Mouse (Mus musculus): ENCODE data around the gene Ly6g6f. TPM values are rescaled to one million over a fixed set of nuclear protein-coding genes. Genes with fewer than 3 reads are reported as not detected.
A peak's percentile ranks its signal among the peaks of the same experiment; 100 is the strongest.

Gene Ly6g6f
- polyA plus RNA-seq, 1 experiment, result 9.7 TPM

- no peak for DNase-seq (ENCODE audit: low read depth in 1 of 2, low spot score in 2 of 2)
- no peaks in the 10 kb centered on the region; the same call in 1 of the 2 replicates for H3K4me1 ChIP-seq (ENCODE audit: control insufficient read depth, insufficient read depth, insufficient read length)
These were observed 5.6 kb downstream of the Ly6g6f start for GRCm38 (mm10) chr17:35079778-35080177.

GRCm38 (mm10) chr17:35077786-35078233 lies 7.6 kb downstream of the Ly6g6f start, which contains the start of gene Ly6g6d:
Ly6g6d (minus strand) TSS chr17:35078065.
- 4% methylated on average over 14 of the region's 14 CpGs for WGBS
- DNase-seq (ENCODE audit: low read depth in 1 of 2, low spot score in 2 of 2), result peak in 1 of 2 experiments; percentile 19

More at GRCm38 (mm10) chr17:35079778-35080177, 5.6 kb downstream of the Ly6g6f start:
- Histone ChIP-seq H3K27ac (ENCODE audit: insufficient read depth, low read length) (no peak overlapping the region), H3K36me3 (ENCODE audit: control insufficient read depth, insufficient read depth, low read length) (no peaks in the 10 kb centered on the region), H3K27me3 (ENCODE audit: control insufficient read depth, insufficient read depth, low read length) (no peaks in the 10 kb centered on the region), H3K4me3 (ENCODE audit: extremely low read depth, insufficient read depth, insufficient read length) (no peak overlapping the region)
- TF ChIP-seq POLR2A (IDR thresholded peaks at IDR 0.05; ENCODE audit: low read depth, low read length) (no peak), CTCF (IDR thresholded peaks at IDR 0.05; ENCODE audit: extremely low read depth, insufficient read depth, insufficient read length, insufficient replicate concordance) (no peak)
- 67% methylated on average over 9 of the region's 9 CpGs for WGBS

GRCm38 (mm10) chr17:35077285-35077684 lies 8.1 kb downstream of the Ly6g6f start:
- Histone ChIP-seq H3K4me3 (ENCODE audit: extremely low read depth, insufficient read depth, insufficient read length) (no peak overlapping the region; the same call in 1 of the 2 replicates), H3K4me1 (ENCODE audit: control insufficient read depth, insufficient read depth, insufficient read length) (no peaks in the 10 kb centered on the region; the same call in 1 of the 2 replicates), H3K27ac (ENCODE audit: insufficient read depth, low read length) (no peak overlapping the region), H3K27me3 (ENCODE audit: control insufficient read depth, insufficient read depth, low read length) (no peaks in the 10 kb centered on the region), H3K36me3 (ENCODE audit: control insufficient read depth, insufficient read depth, low read length) (no peaks in the 10 kb centered on the region)
- TF ChIP-seq POLR2A (IDR thresholded peaks at IDR 0.05; ENCODE audit: low read depth, low read length), result no peak
- no peak for TF ChIP-seq CTCF (IDR thresholded peaks at IDR 0.05; ENCODE audit: extremely low read depth, insufficient read depth, insufficient read length, insufficient replicate concordance)
- no peak for DNase-seq (ENCODE audit: low read depth in 1 of 2, low spot score in 2 of 2)
- whole genome bisulfite sequencing, result 11% methylated on average over 2 of the region's 2 CpGs

More at GRCm38 (mm10) chr17:35077786-35078233, 7.6 kb downstream of the Ly6g6f start, which contains the start of gene Ly6g6d:
- no peaks in the 10 kb centered on the region; the same call in 1 of the 2 replicates for H3K4me1 ChIP-seq (ENCODE audit: control insufficient read depth, insufficient read depth, insufficient read length)
- H3K4me3 ChIP-seq (ENCODE audit: extremely low read depth, insufficient read depth, insufficient read length), result no peak within 1 kb of the TSS; the same call in 1 of the 2 replicates
- TF ChIP-seq CTCF (IDR thresholded peaks at IDR 0.05; ENCODE audit: extremely low read depth, insufficient read depth, insufficient read length, insufficient replicate concordance) (peak; percentile 22; the same call in 1 of the 2 replicates), POLR2A (IDR thresholded peaks at IDR 0.05; ENCODE audit: low read depth, low read length) (no peak)
- H3K27ac ChIP-seq (ENCODE audit: insufficient read depth, low read length), result no peak within 1 kb of the TSS
- H3K27me3 ChIP-seq (ENCODE audit: control insufficient read depth, insufficient read depth, low read length), result no peaks in the 10 kb centered on the region
- H3K36me3 ChIP-seq (ENCODE audit: control insufficient read depth, insufficient read depth, low read length), result no peaks in the 10 kb centered on the region

GRCm38 (mm10) chr17:35076507-35077176 lies 8.8 kb downstream of the Ly6g6f start, which contains the start of gene Ly6g6e:
Ly6g6e (plus strand) TSS chr17:35076902.
- no peak for DNase-seq (ENCODE audit: low read depth in 1 of 2, low spot score in 2 of 2)
- Histone ChIP-seq H3K4me3 (ENCODE audit: extremely low read depth, insufficient read depth, insufficient read length) (no peak within 1 kb of the TSS; the same call in 1 of the 2 replicates), H3K27ac (ENCODE audit: insufficient read depth, low read length) (no peak within 1 kb of the TSS), H3K36me3 (ENCODE audit: control insufficient read depth, insufficient read depth, low read length) (no peaks in the 10 kb centered on the region), H3K4me1 (ENCODE audit: control insufficient read depth, insufficient read depth, insufficient read length) (no peaks in the 10 kb centered on the region; the same call in 1 of the 2 replicates), H3K27me3 (ENCODE audit: control insufficient read depth, insufficient read depth, low read length) (no peaks in the 10 kb centered on the region)
- 66% methylated on average over 10 of the region's 10 CpGs for WGBS
- no peak for TF ChIP-seq CTCF (IDR thresholded peaks at IDR 0.05; ENCODE audit: extremely low read depth, insufficient read depth, insufficient read length, insufficient replicate concordance)
- TF ChIP-seq POLR2A (IDR thresholded peaks at IDR 0.05; ENCODE audit: low read depth, low read length), result no peak

- no peaks in the 10 kb centered on the region; the same call in 1 of the 2 replicates for H3K4me1 ChIP-seq (ENCODE audit: control insufficient read depth, insufficient read depth, insufficient read length)
These were observed 11.3 kb downstream of the Ly6g6f start for GRCm38 (mm10) chr17:35074097-35074496.

GRCm38 (mm10) chr17:35071454-35071853 lies 14.0 kb downstream of the Ly6g6f start:
- no peaks in the 10 kb centered on the region for H3K36me3 ChIP-seq (ENCODE audit: control insufficient read depth, insufficient read depth, low read length)
- H3K27me3 ChIP-seq (ENCODE audit: control insufficient read depth, insufficient read depth, low read length), result no peaks in the 10 kb centered on the region; the same call in 1 of the 2 replicates
- 87% methylated on average over 9 of the region's 9 CpGs for WGBS
- no peak overlapping the region for H3K27ac ChIP-seq (ENCODE audit: insufficient read depth, low read length)
- no peaks in the 10 kb centered on the region for H3K4me1 ChIP-seq (ENCODE audit: control insufficient read depth, insufficient read depth, insufficient read length)
- H3K4me3 ChIP-seq (ENCODE audit: extremely low read depth, insufficient read depth, insufficient read length), result no peak overlapping the region
- no peak for TF ChIP-seq CTCF (IDR thresholded peaks at IDR 0.05; ENCODE audit: extremely low read depth, insufficient read depth, insufficient read length, insufficient replicate concordance)
- TF ChIP-seq POLR2A (IDR thresholded peaks at IDR 0.05; ENCODE audit: low read depth, low read length), result no peak
- DNase-seq (ENCODE audit: low read depth in 1 of 2, low spot score in 2 of 2), result no peak

More at GRCm38 (mm10) chr17:35074097-35074496, 11.3 kb downstream of the Ly6g6f start:
- Histone ChIP-seq H3K27me3 (ENCODE audit: control insufficient read depth, insufficient read depth, low read length) (no peaks in the 10 kb centered on the region), H3K27ac (ENCODE audit: insufficient read depth, low read length) (no peak overlapping the region), H3K4me3 (ENCODE audit: extremely low read depth, insufficient read depth, insufficient read length) (no peak overlapping the region), H3K36me3 (ENCODE audit: control insufficient read depth, insufficient read depth, low read length) (no peaks in the 10 kb centered on the region)
- no peak for DNase-seq (ENCODE audit: low read depth in 1 of 2, low spot score in 2 of 2)
- WGBS, result 10% methylated on average over 17 of the region's 17 CpGs
- no peak for TF ChIP-seq CTCF (IDR thresholded peaks at IDR 0.05; ENCODE audit: extremely low read depth, insufficient read depth, insufficient read length, insufficient replicate concordance)
- TF ChIP-seq POLR2A (IDR thresholded peaks at IDR 0.05; ENCODE audit: low read depth, low read length), result no peak
